Mouse (Mus musculus) C2C12 (cell line): ENCODE measurements at regions not wholly inside any gene's neighbourhood (a gene's known extent, or its start where the extent isn't known, plus 50 kb on each side); places are given as distances from the start of the nearest gene placed in this dataset.

Experiments
- CEBPB ChIP-seq: IDR thresholded peaks from one replicate; pipeline ENCODE4 v1.6.1; 2011; ENCODE audit warnings: low read depth, mild to moderate bottlenecking, control low read depth, moderate library complexity
- CTCF ChIP-seq: IDR thresholded peaks from one replicate; pipeline ENCODE4 v1.5.1; 2011; ENCODE audit not compliant: control insufficient read depth, insufficient read depth, insufficient read length
- FOSL1 ChIP-seq: IDR thresholded peaks from one replicate; pipeline ENCODE4 v1.8.0; 2011; ENCODE audit warnings: mild to moderate bottlenecking, low read length; ENCODE audit not compliant: poor library complexity, insufficient read depth, severe bottlenecking
- MAX ChIP-seq: IDR thresholded peaks from one replicate; pipeline ENCODE4 v1.6.1; 2011; ENCODE audit warnings: mild to moderate bottlenecking, control low read depth
- MYOD1 ChIP-seq: IDR thresholded peaks from one replicate; pipeline ENCODE4 v1.6.1; 2011; ENCODE audit warnings: low read depth; ENCODE audit not compliant: control insufficient read depth, insufficient read length
- MYOG ChIP-seq: IDR thresholded peaks from one replicate; pipeline ENCODE4 v1.6.1; 2011; ENCODE audit not compliant: control insufficient read depth, insufficient read length; ENCODE audit errors: extremely low read depth
- USF1 ChIP-seq: IDR thresholded peaks from one replicate; pipeline ENCODE4 v1.6.1; 2011; ENCODE audit warnings: low read depth, mild to moderate bottlenecking, control low read depth, moderate library complexity

DNA sequence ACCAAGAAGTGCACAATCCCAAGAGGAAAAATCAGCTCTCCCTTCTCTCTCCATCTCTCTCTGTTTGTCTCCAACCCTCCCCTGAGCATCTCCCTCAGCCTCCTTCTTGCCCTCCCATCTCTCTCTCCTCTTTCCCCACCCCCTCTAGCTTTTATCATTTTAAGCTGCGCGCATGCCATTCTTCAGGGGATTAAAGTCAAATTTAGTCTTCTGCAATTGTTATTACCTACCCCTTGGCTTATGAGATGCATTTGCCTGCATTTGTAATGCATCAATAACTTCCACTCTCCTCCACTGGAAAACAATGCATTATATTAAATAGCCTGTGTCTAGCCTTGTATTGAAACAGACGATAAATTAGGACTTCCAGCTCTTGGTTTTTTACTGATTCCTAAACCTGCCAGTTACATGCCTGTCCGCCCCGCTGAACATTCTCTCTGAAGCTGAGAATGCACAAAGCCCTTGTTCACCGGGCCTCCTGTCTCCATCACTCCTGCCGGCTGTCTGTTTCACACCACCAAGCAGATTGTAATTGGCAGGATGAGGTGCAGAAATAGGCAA lies 429.6 kb downstream of the Prss52 start:
- TF ChIP-seq CTCF (no peak), CEBPB (no peak), FOSL1 (no peak), MYOD1 (no peak), USF1 (no peak), MYOG (no peak), MAX (no peak)
